Mouse (Mus musculus): ENCODE data around the gene Rnf180. TPM values are rescaled to one million over a fixed set of nuclear protein-coding genes. Genes with fewer than 3 reads are reported as not detected.
"Not testable (repeated sequence)": the region's sequence is repeated elsewhere in the genome, so short reads cannot be mapped to it uniquely, and the experiment has no call there.

Gene Rnf180
- 38.6 and 46.1 TPM in 2 replicates for polyA plus RNA-seq (2015; fragmentation: Nextera tagmentation; extraction: Ambion mirVana)

- H3K4me2 ChIP-seq (ENCODE audit: low read length), result peak within 1 kb of the TSS; percentile 59
- peaks cover 11% of the 10 kb centered on the region for H3K4me1 ChIP-seq (ENCODE audit: control insufficient read depth, insufficient read depth, low read length)
- H3K27ac ChIP-seq (ENCODE audit: low read length), result peak within 1 kb of the TSS; percentile 86
- no peaks in the 10 kb centered on the region for H3K27me3 ChIP-seq (ENCODE audit: control insufficient read depth, insufficient read depth, low read depth, low read length)
- peak within 1 kb of the TSS; percentile 97 for H3K9ac ChIP-seq (ENCODE audit: low read depth, low read length)
- ATAC-seq, result no peak
- H3K36me3 ChIP-seq (ENCODE audit: control insufficient read depth, insufficient read depth, low read length), result no peaks in the 10 kb centered on the region
- WGBS, result 57% methylated on average over 11 of the region's 11 CpGs
- H3K4me3 ChIP-seq (ENCODE audit: low read depth, low read length), result peak within 1 kb of the TSS; percentile 83
- no peaks in the 10 kb centered on the region for H3K9me3 ChIP-seq (replicated peaks; ENCODE audit: control insufficient read depth, low read length, poor library complexity, severe bottlenecking)
Observed at GRCm38 (mm10) chr13:105294715-105295114, at the start of gene Rnf180. Gene Rnf180 (minus strand): TSS chr13:105294815.

- ATAC-seq, result no peak
- H3K27me3 ChIP-seq (ENCODE audit: control insufficient read depth, insufficient read depth, low read depth, low read length), result no peaks in the 10 kb centered on the region
- H3K27ac ChIP-seq (ENCODE audit: low read length), result no peak overlapping the region
- 87% methylated on average over 5 of the region's 5 CpGs for WGBS
- no peak overlapping the region for H3K4me2 ChIP-seq (ENCODE audit: low read length)
- no peak overlapping the region for H3K9ac ChIP-seq (ENCODE audit: low read depth, low read length)
- H3K36me3 ChIP-seq (ENCODE audit: control insufficient read depth, insufficient read depth, low read length), result no peaks in the 10 kb centered on the region
- no peaks in the 10 kb centered on the region for H3K4me1 ChIP-seq (ENCODE audit: control insufficient read depth, insufficient read depth, low read length)
- no peak overlapping the region for H3K4me3 ChIP-seq (ENCODE audit: low read depth, low read length)
- H3K9me3 ChIP-seq (replicated peaks; ENCODE audit: control insufficient read depth, low read length, poor library complexity, severe bottlenecking), result no peaks in the 10 kb centered on the region
Observed at GRCm38 (mm10) chr13:105331199-105331968, 36.8 kb upstream of the Rnf180 start.

GRCm38 (mm10) chr13:105326946-105327345 is 32.3 kb upstream of the Rnf180 start:
- no peak for ATAC-seq

DNA sequence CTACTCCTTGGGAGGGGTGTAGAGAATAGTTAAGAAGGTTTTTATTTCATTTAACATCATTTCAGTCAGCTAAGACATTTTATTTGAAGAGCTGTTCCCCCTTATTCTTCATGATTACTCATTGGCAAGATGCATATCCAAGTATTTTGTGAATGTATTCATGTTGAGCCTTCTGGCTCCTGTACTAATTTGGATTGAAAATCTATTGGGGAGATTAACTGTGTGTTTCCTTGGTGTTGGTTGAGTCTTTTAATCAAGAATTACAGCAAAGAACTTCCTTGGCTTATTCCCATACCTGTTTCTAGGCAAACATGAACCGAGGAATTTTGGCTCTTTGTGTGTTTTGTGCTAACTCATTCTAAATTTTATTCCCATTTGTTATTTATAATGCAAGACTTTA is 22.3 kb upstream of the Rnf180 start:
- no peaks in the 10 kb centered on the region for H3K27me3 ChIP-seq (ENCODE audit: control insufficient read depth, insufficient read depth, low read depth, low read length)
- no peak overlapping the region for H3K9ac ChIP-seq (ENCODE audit: low read depth, low read length)
- no peaks in the 10 kb centered on the region for H3K36me3 ChIP-seq (ENCODE audit: control insufficient read depth, insufficient read depth, low read length)
- H3K4me1 ChIP-seq (ENCODE audit: control insufficient read depth, insufficient read depth, low read length), result no peaks in the 10 kb centered on the region
- H3K4me2 ChIP-seq (ENCODE audit: low read length), result no peak overlapping the region
- no peak overlapping the region for H3K4me3 ChIP-seq (ENCODE audit: low read depth, low read length)
- 80% methylated on average over 1 of the region's 1 CpGs for WGBS
- no peak overlapping the region for H3K27ac ChIP-seq (ENCODE audit: low read length)
- ATAC-seq, result no peak
- H3K9me3 ChIP-seq (replicated peaks; ENCODE audit: control insufficient read depth, low read length, poor library complexity, severe bottlenecking), result no peaks in the 10 kb centered on the region

More at GRCm38 (mm10) chr13:105326946-105327345, 32.3 kb upstream of the Rnf180 start:
- Histone ChIP-seq H3K9me3 (replicated peaks; ENCODE audit: control insufficient read depth, low read length, poor library complexity, severe bottlenecking) (no peaks in the 10 kb centered on the region), H3K4me3 (ENCODE audit: low read depth, low read length) (no peak overlapping the region), H3K36me3 (ENCODE audit: control insufficient read depth, insufficient read depth, low read length) (no peaks in the 10 kb centered on the region), H3K4me1 (ENCODE audit: control insufficient read depth, insufficient read depth, low read length) (no peaks in the 10 kb centered on the region), H3K4me2 (ENCODE audit: low read length) (no peak overlapping the region), H3K27me3 (ENCODE audit: control insufficient read depth, insufficient read depth, low read depth, low read length) (no peaks in the 10 kb centered on the region), H3K9ac (ENCODE audit: low read depth, low read length) (no peak overlapping the region), H3K27ac (ENCODE audit: low read length) (no peak overlapping the region)
- 73% methylated on average over 1 of the region's 1 CpGs for WGBS

DNA sequence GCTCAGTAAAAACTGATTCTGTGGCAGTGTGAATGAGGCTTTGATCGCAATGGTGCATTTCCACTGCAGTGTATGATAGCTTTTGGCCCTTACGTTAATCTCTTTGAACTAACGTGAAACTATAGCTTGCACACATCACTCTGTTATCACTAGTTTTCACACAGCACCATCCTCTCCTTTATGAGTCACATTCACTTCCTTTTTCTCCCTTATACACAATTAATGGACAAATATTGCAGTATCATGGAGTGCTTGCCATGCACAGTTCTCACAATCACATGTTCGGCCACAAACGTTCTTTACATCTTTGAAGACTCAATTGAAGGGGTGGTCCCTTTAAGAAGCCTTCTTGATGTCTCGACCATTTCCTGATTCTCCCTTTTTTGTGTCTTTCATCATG is 21.4 kb upstream of the Rnf180 start:
- H3K4me3 ChIP-seq (ENCODE audit: low read depth, low read length), result no peak overlapping the region
- no peak overlapping the region for H3K4me2 ChIP-seq (ENCODE audit: low read length)
- no peaks in the 10 kb centered on the region for H3K9me3 ChIP-seq (replicated peaks; ENCODE audit: control insufficient read depth, low read length, poor library complexity, severe bottlenecking)
- ATAC-seq, result no peak
- H3K27me3 ChIP-seq (ENCODE audit: control insufficient read depth, insufficient read depth, low read depth, low read length), result no peaks in the 10 kb centered on the region
- WGBS, result 87% methylated on average over 6 of the region's 6 CpGs
- H3K9ac ChIP-seq (ENCODE audit: low read depth, low read length), result no peak overlapping the region
- no peak overlapping the region for H3K27ac ChIP-seq (ENCODE audit: low read length)
- no peaks in the 10 kb centered on the region for H3K36me3 ChIP-seq (ENCODE audit: control insufficient read depth, insufficient read depth, low read length)
- H3K4me1 ChIP-seq (ENCODE audit: control insufficient read depth, insufficient read depth, low read length), result no peaks in the 10 kb centered on the region

DNA sequence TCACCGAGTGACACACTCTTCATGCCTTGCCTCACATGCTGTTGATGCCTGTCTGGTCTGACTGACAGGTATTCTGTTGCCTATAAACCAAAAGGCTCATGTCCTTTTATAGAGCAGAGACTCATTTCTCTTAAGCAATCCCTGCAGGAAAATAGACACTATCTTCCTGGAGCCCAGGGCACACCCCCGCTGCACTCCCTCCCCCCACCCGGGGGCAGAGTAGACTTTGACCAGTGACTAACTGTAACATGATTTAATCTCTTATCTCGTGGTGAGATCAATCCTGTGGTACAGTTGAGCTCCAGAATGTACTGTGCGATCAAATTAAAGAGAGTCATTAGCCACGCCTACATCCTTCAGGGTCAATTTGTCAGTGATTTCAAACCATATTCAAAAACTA is 18.1 kb upstream of the Rnf180 start:
- Histone ChIP-seq H3K4me2 (ENCODE audit: low read length) (no peak overlapping the region), H3K9me3 (replicated peaks; ENCODE audit: control insufficient read depth, low read length, poor library complexity, severe bottlenecking) (no peaks in the 10 kb centered on the region)

GRCm38 (mm10) chr13:105310562-105310961 is 15.9 kb upstream of the Rnf180 start:
- not testable (repeated sequence) for H3K9me3 ChIP-seq (replicated peaks; ENCODE audit: control insufficient read depth, low read length, poor library complexity, severe bottlenecking); ATAC-seq; H3K4me2 ChIP-seq (ENCODE audit: low read length); H3K9ac ChIP-seq (ENCODE audit: low read depth, low read length); H3K4me3 ChIP-seq (ENCODE audit: low read depth, low read length); H3K27ac ChIP-seq (ENCODE audit: low read length); H3K4me1 ChIP-seq (ENCODE audit: control insufficient read depth, insufficient read depth, low read length); H3K36me3 ChIP-seq (ENCODE audit: control insufficient read depth, insufficient read depth, low read length); H3K27me3 ChIP-seq (ENCODE audit: control insufficient read depth, insufficient read depth, low read depth, low read length)
- 91% methylated on average over 4 of the region's 4 CpGs for WGBS

More for the DNA sequence above, 18.1 kb upstream of the Rnf180 start:
- Histone ChIP-seq H3K27ac (ENCODE audit: low read length) (no peak overlapping the region), H3K4me3 (ENCODE audit: low read depth, low read length) (no peak overlapping the region), H3K9ac (ENCODE audit: low read depth, low read length) (no peak overlapping the region), H3K4me1 (ENCODE audit: control insufficient read depth, insufficient read depth, low read length) (no peaks in the 10 kb centered on the region), H3K27me3 (ENCODE audit: control insufficient read depth, insufficient read depth, low read depth, low read length) (no peaks in the 10 kb centered on the region), H3K36me3 (ENCODE audit: control insufficient read depth, insufficient read depth, low read length) (no peaks in the 10 kb centered on the region)
- ATAC-seq, result no peak
- 84% methylated on average over 6 of the region's 6 CpGs for WGBS

- ATAC-seq, result no peak
- no peak overlapping the region for H3K27ac ChIP-seq (ENCODE audit: low read length)
- no peaks in the 10 kb centered on the region for H3K27me3 ChIP-seq (ENCODE audit: control insufficient read depth, insufficient read depth, low read depth, low read length)
- no peaks in the 10 kb centered on the region for H3K9me3 ChIP-seq (replicated peaks; ENCODE audit: control insufficient read depth, low read length, poor library complexity, severe bottlenecking)
- no peak overlapping the region for H3K4me3 ChIP-seq (ENCODE audit: low read depth, low read length)
- H3K36me3 ChIP-seq (ENCODE audit: control insufficient read depth, insufficient read depth, low read length), result no peaks in the 10 kb centered on the region
- no peak overlapping the region for H3K4me2 ChIP-seq (ENCODE audit: low read length)
- 87% methylated on average over 2 of the region's 2 CpGs for WGBS
- H3K4me1 ChIP-seq (ENCODE audit: control insufficient read depth, insufficient read depth, low read length), result no peaks in the 10 kb centered on the region
- no peak overlapping the region for H3K9ac ChIP-seq (ENCODE audit: low read depth, low read length)
Observed at GRCm38 (mm10) chr13:105305513-105305912, 10.9 kb upstream of the Rnf180 start.

- WGBS, result 74% methylated on average over 4 of the region's 4 CpGs
- no peak overlapping the region for H3K9ac ChIP-seq (ENCODE audit: low read depth, low read length)
- H3K4me2 ChIP-seq (ENCODE audit: low read length), result no peak overlapping the region
Observed at GRCm38 (mm10) chr13:105304054-105304453, 9.4 kb upstream of the Rnf180 start.

More at GRCm38 (mm10) chr13:105304054-105304453, 9.4 kb upstream of the Rnf180 start:
- Histone ChIP-seq H3K36me3 (ENCODE audit: control insufficient read depth, insufficient read depth, low read length) (no peaks in the 10 kb centered on the region), H3K4me1 (ENCODE audit: control insufficient read depth, insufficient read depth, low read length) (no peaks in the 10 kb centered on the region), H3K4me3 (ENCODE audit: low read depth, low read length) (no peak overlapping the region), H3K9me3 (replicated peaks; ENCODE audit: control insufficient read depth, low read length, poor library complexity, severe bottlenecking) (no peaks in the 10 kb centered on the region), H3K27me3 (ENCODE audit: control insufficient read depth, insufficient read depth, low read depth, low read length) (no peaks in the 10 kb centered on the region), H3K27ac (ENCODE audit: low read length) (no peak overlapping the region)
- no peak for ATAC-seq

Data from midbrain, embryonic 16.5 days (tissue).